Mouse (Mus musculus) megakaryocyte, embryonic 14.5 days (primary cell): ENCODE measurements at regions not wholly inside any gene's neighbourhood (a gene's known extent, or its start where the extent isn't known, plus 50 kb on each side); places are given as distances from the start of the nearest gene placed in this dataset.

ENCODE experiments used
- H3K27me3 ChIP-seq: replicated peaks from 2 replicates; pipeline ENCODE3; 2012; ENCODE audit warnings: inconsistent platforms
- H3K36me3 ChIP-seq: replicated peaks from 2 replicates; pipeline ENCODE3; 2012; ENCODE audit warnings: low read length, inconsistent platforms, mixed read lengths
- H3K4me1 ChIP-seq: 2 replicates; pipeline ENCODE4 v1.6.1; 2012; ENCODE audit warnings: inconsistent platforms
- H3K4me3 ChIP-seq: replicated peaks from 2 replicates; pipeline ENCODE3; 2012; ENCODE audit warnings: moderate library complexity, mild to moderate bottlenecking, inconsistent platforms
- H3K9me3 ChIP-seq: 2 replicates; pipeline ENCODE4 v1.6.1; 2012; ENCODE audit warnings: inconsistent platforms
- FLI1 ChIP-seq: IDR thresholded peaks from 2 replicates; pipeline ENCODE4 v1.6.1; 2012; ENCODE audit warnings: low read length, inconsistent platforms, mixed read lengths
- GATA1 ChIP-seq: IDR thresholded peaks from 3 replicates; pipeline ENCODE4 v1.6.1; 2012; ENCODE audit warnings: mixed read lengths, low read length, inconsistent platforms, borderline replicate concordance

- Histone ChIP-seq H3K9me3 (peaks cover 5% of the 10 kb centered on the region), H3K4me1 (no peaks in the 10 kb centered on the region), H3K36me3 (no peaks in the 10 kb centered on the region), H3K4me3 (no peak overlapping the region), H3K27me3 (no peaks in the 10 kb centered on the region)
- TF ChIP-seq FLI1 (no peak), GATA1 (no peak)
These were observed 269.7 kb downstream of the Tcf7l2 start for GRCm38 (mm10) chr19:56011292-56011691.

- TF ChIP-seq FLI1 (no peak), GATA1 (no peak)
- H3K9me3 ChIP-seq = no peaks in the 10 kb centered on the region
These were observed 270.2 kb upstream of the Habp2 start for GRCm38 (mm10) chr19:56016548-56017346.

GRCm38 (mm10) chr19:56017524-56017923 lies 269.4 kb upstream of the Habp2 start:
- Histone ChIP-seq H3K4me1 (no peaks in the 10 kb centered on the region; the same call in 1 of the 2 replicates), H3K27me3 (no peaks in the 10 kb centered on the region), H3K36me3 (no peaks in the 10 kb centered on the region), H3K4me3 (no peak overlapping the region), H3K9me3 (peaks cover 2% of the 10 kb centered on the region; the same call in 1 of the 2 replicates)
- no peak for TF ChIP-seq GATA1
- TF ChIP-seq FLI1 = no peak

More at GRCm38 (mm10) chr19:56016548-56017346, 270.2 kb upstream of the Habp2 start:
- Histone ChIP-seq H3K4me3 (peak overlapping the region; percentile 76), H3K27me3 (no peaks in the 10 kb centered on the region), H3K36me3 (no peaks in the 10 kb centered on the region), H3K4me1 (no peaks in the 10 kb centered on the region; the same call in 1 of the 2 replicates)

- H3K27me3 ChIP-seq = peaks cover 3% of the 10 kb centered on the region
- no peaks in the 10 kb centered on the region for H3K36me3 ChIP-seq
- no peak for TF ChIP-seq GATA1
- TF ChIP-seq FLI1 = no peak
- H3K4me3 ChIP-seq = no peak overlapping the region
- H3K9me3 ChIP-seq = peaks cover 9% of the 10 kb centered on the region
- no peaks in the 10 kb centered on the region; the same call in 1 of the 2 replicates for H3K4me1 ChIP-seq
These were observed 267.8 kb upstream of the Habp2 start for GRCm38 (mm10) chr19:56019143-56019542.

DNA sequence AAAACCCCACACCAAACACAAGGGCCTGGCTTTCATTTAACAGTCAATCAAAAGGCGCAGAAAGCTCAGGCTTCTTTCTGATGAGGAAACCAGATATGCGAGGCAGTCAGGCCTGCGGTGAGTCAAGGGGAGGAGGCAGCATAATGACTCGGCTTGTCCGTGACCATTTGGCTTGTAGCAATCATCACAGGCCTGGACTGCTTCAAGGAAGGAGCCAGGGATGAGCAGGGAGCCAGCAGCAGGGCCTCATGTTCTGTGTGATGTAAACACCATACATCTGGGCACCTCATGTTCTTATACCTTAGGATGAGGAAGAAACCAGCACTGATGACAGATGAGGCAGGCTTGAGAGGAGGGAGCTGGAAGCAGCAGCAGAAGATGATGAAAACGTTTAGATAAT lies 264.6 kb upstream of the Habp2 start:
- Histone ChIP-seq H3K4me3 (no peak overlapping the region), H3K27me3 (peaks cover 3% of the 10 kb centered on the region), H3K4me1 (no peaks in the 10 kb centered on the region; the same call in 1 of the 2 replicates), H3K36me3 (no peaks in the 10 kb centered on the region), H3K9me3 (peaks cover 17% of the 10 kb centered on the region)
- no peak for TF ChIP-seq FLI1
- no peak for TF ChIP-seq GATA1

DNA sequence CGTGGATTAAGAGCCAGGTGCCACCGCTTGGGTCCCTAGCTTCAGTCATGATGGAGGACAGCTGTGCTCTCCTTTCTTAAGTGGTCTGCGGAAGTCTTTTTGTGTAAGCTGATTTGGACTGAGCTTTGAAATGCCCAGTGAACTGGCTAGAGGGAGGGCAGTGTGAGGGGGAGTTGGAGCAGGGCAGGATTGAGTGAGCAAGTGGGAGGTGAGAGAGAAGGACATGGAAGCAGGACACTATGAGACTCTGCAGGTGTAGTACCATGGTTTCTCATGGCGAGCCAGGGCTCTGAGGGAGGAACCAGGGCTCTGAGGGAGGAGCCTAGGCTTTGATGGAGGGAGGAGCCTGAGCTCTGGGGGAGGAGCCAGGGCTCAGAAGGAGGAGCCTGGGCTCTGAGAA lies 262.3 kb upstream of the Habp2 start:
- no peak overlapping the region for H3K4me3 ChIP-seq
- H3K4me1 ChIP-seq = no peaks in the 10 kb centered on the region; the same call in 1 of the 2 replicates
- H3K9me3 ChIP-seq = peaks cover 36% of the 10 kb centered on the region
- peaks cover 3% of the 10 kb centered on the region for H3K27me3 ChIP-seq
- no peak for TF ChIP-seq FLI1
- TF ChIP-seq GATA1 = no peak
- no peaks in the 10 kb centered on the region for H3K36me3 ChIP-seq

- TF ChIP-seq GATA1 (no peak), FLI1 (no peak)
- no peaks in the 10 kb centered on the region for H3K36me3 ChIP-seq
- H3K27me3 ChIP-seq = no peaks in the 10 kb centered on the region
- no peaks in the 10 kb centered on the region for H3K4me1 ChIP-seq
- H3K9me3 ChIP-seq = peaks cover 29% of the 10 kb centered on the region
- no peak overlapping the region for H3K4me3 ChIP-seq
These were observed 257.3 kb upstream of the Habp2 start for GRCm38 (mm10) chr19:56029428-56030281.

DNA sequence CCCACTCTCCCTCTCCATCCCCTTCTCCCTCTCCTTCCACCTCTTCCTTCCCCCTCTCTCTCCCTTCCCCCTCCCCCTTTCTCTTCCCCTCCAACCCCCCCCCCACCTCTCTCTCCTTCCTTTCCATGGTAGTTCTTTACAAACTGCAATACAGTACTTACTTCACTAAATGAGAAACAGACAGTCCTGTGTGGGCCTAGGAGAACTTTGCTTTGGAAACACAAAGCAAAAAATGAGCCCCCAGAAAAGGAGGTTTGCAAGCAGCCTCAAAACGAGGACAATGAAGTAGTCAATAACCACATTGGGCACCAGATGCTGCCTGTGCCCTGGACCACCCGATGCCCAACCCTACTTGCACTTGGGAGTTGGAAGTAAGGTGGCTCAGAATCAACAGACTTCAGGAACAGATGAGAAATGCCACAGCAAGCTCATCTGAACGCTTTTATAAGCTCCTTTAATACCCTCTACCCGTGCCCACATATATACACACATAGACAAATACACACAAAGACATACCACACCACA lies 256.5 kb upstream of the Habp2 start:
- Histone ChIP-seq H3K27me3 (peaks cover 3% of the 10 kb centered on the region), H3K36me3 (no peaks in the 10 kb centered on the region), H3K9me3 (peaks cover 28% of the 10 kb centered on the region), H3K4me1 (no peaks in the 10 kb centered on the region), H3K4me3 (no peak overlapping the region)
- no peak for TF ChIP-seq FLI1
- TF ChIP-seq GATA1 = no peak

DNA sequence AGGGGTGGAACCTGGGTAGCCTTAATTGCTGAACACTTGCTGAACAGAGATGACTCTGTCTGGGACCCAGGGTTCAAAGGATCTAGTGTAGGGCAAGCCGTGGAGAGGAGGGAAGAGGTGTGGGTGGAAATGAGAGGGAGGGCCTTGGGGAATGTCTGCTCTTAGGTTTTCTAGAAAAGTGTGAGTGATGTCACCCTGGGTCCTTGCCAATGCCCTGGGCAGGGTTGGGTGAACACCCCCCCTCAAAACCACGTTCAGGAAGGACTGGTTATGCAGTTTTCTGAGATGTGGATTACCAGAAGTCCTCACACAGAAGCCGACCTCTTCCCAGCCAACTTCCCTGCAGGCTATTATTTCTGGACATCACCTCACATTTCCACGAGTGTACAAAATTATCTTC lies 252.4 kb upstream of the Habp2 start:
- TF ChIP-seq FLI1 (no peak), GATA1 (no peak)
- Histone ChIP-seq H3K9me3 (peaks cover 11% of the 10 kb centered on the region), H3K4me1 (no peaks in the 10 kb centered on the region), H3K4me3 (no peak overlapping the region), H3K27me3 (peaks cover 3% of the 10 kb centered on the region), H3K36me3 (no peaks in the 10 kb centered on the region)

DNA sequence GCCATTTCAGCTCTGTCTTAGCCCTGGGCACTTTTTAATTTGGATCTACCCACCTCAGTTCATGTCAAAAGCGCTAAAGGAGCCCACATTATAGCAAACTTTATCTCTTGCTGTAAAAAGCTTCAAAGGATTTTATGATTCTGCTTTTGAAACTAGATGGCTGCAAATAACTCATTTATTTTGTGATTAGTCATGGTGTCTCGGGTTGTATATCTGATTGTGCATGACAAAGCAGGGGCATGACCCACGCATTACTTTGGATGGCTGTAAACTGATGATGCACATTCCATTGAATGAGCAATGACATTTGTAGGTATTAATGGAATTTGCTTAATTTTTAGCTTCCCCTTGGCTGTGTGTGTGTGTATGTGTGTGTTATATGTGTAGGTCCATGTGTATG lies 249.4 kb upstream of the Habp2 start:
- no peaks in the 10 kb centered on the region for H3K36me3 ChIP-seq
- peaks cover 3% of the 10 kb centered on the region for H3K27me3 ChIP-seq
- H3K9me3 ChIP-seq = peaks cover 6% of the 10 kb centered on the region; the same call in 1 of the 2 replicates
- no peak overlapping the region for H3K4me3 ChIP-seq
- TF ChIP-seq GATA1 (no peak), FLI1 (no peak)
- H3K4me1 ChIP-seq = no peaks in the 10 kb centered on the region
